Mouse (Mus musculus) small intestine, adult 2 months (tissue): ENCODE measurements around the gene Xrcc5. TPM values are rescaled to one million over a fixed set of nuclear protein-coding genes. Genes with fewer than 3 reads are reported as not detected.
A peak's percentile ranks its signal among the peaks of the same experiment; 100 is the strongest.

Experiments used
- H3K27ac ChIP-seq: fragments of 200-500 bp; 2 replicates; pipeline ENCODE4 v1.5.1; 2012; ENCODE audit warnings: low read depth, low read length, control low read depth, inconsistent platforms; ENCODE audit not compliant: insufficient read depth
- H3K27me3 ChIP-seq: fragments of 200-500 bp; 2 replicates; pipeline ENCODE4 v1.6.1; 2012; ENCODE audit warnings: mild to moderate bottlenecking, moderate library complexity, low read length, inconsistent platforms; ENCODE audit not compliant: control insufficient read depth, insufficient read depth
- H3K36me3 ChIP-seq: fragments of 200-500 bp; 2 replicates; pipeline ENCODE4 v1.6.1; 2012; ENCODE audit warnings: mild to moderate bottlenecking, low read length, control low read depth, inconsistent platforms; ENCODE audit not compliant: control insufficient read depth, insufficient read depth
- H3K4me1 ChIP-seq: fragments of 200-500 bp; 2 replicates; pipeline ENCODE4 v1.6.1; 2012; ENCODE audit warnings: low read length, inconsistent platforms, mixed read lengths; ENCODE audit not compliant: control insufficient read depth, insufficient read depth, insufficient read length
- H3K4me3 ChIP-seq: fragments of 200-500 bp; 2 replicates; pipeline ENCODE4 v1.5.1; 2012; ENCODE audit warnings: low read depth, mild to moderate bottlenecking, control low read depth, inconsistent platforms, low read length, moderate library complexity
- CTCF ChIP-seq: fragments of 200-500 bp; IDR thresholded peaks from 2 replicates; pipeline ENCODE4 v1.5.1; 2012; ENCODE audit warnings: low read depth, mild to moderate bottlenecking, control low read depth, inconsistent platforms, low read length, moderate library complexity, mixed read lengths; ENCODE audit not compliant: insufficient replicate concordance, insufficient read length; ENCODE audit errors: extremely low read depth
- POLR2A ChIP-seq: fragments of 200-500 bp; IDR thresholded peaks from 2 replicates; pipeline ENCODE4 v1.6.1; 2012; ENCODE audit warnings: low read depth, mild to moderate bottlenecking, control low read depth, inconsistent platforms, low read length, moderate library complexity
- WGBS: fragments of 180-500 bp; shearing (Covaris S2); methylation state at CpG from one replicate; pipeline ENCODE4 v1.1.7; 2018; 5-methylcytosine and 5-hydroxymethylcytosine counted together
- polyA plus RNA-seq: library from polyadenylated mRNA; depleted of rRNA; stranded (reverse); fragments of >200 nt; gene quantifications from 2 replicates; pipeline ENCODE4 v1.2.3, GENCODE M21; 2012

Xrcc5 gene
- polyA plus RNA-seq, 1 experiment, result 0.57 TPM

DNA sequence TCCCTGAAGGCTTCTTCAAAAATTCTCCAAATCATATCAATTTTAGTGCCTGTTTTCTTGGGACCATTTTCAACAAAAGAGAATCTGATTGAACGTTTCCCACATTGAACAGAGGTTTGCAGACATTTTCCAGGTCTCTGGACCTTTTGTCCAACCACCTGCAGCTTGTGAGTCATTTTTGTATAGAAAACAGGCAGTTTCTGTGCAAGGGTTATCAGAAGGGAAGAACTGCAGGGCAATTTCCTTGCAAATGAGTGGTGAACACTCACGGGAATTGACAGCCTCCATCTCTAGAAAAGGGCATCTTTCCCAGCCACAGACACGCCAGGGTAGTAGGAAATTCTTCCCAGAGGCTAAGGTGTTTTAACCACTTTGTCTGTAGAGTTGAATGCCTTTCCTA is 980 bp upstream of the Xrcc5 start:
- H3K27ac ChIP-seq, result no peak overlapping the region
- H3K4me3 ChIP-seq, result no peak overlapping the region
- TF ChIP-seq CTCF (no peak), POLR2A (no peak)
- no peaks in the 10 kb centered on the region for H3K27me3 ChIP-seq
- 66% methylated on average over 3 of the region's 3 CpGs for WGBS
- no peaks in the 10 kb centered on the region for H3K36me3 ChIP-seq
- H3K4me1 ChIP-seq, result peaks cover 2% of the 10 kb centered on the region; the same call in 1 of the 2 replicates

DNA sequence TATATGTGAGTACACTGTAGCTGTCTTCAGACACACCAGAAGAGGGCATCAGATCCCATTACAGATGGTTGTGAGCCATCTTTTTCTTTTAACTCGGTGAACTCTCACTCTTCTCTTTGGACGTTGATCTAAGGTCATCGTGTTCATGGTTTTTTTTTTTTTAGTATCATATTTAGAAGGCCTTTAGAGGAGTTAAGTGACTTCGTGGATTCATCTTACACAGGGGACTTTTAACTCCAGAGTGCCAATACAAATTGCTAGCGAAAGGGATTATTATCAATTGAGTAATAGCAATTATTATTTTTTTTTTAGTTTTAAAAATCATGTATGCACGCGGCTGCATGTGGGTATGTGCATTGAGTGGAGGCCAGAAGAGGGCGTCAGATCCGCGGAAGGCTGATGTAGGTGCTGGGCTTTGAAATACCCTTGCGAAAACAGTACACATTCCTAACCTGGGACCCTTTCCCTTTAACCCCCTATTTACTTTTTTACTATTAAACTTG is 491 bp upstream of the Xrcc5 start:
- peaks cover 2% of the 10 kb centered on the region; the same call in 1 of the 2 replicates for H3K4me1 ChIP-seq
- H3K27ac ChIP-seq, result no peak overlapping the region
- TF ChIP-seq CTCF, result peak; percentile 66; the same call in 1 of the 2 replicates
- no peak for TF ChIP-seq POLR2A
- WGBS, result 2% methylated on average over 11 of the region's 11 CpGs
- H3K27me3 ChIP-seq, result no peaks in the 10 kb centered on the region
- H3K36me3 ChIP-seq, result no peaks in the 10 kb centered on the region
- peak overlapping the region; percentile 77; the same call in 1 of the 2 replicates for H3K4me3 ChIP-seq

DNA sequence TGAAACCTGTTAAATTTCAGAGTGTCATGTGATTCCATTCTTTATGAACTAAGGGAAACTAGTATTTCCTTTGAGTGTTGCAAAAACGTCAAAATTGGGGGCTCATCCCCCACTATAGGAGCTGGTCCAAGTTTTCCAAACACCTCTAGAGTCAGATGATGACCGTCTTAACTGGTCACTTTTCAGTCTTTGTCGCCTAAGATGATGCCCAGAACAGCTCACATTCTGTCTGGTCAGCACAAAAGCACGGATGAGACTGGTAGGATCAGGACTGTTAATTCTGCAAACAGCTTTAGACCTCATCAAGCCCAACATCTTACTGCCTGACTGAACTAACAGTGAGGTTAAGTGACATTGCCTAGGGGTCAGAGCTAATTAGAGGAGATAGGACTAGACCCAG is 1.7 kb downstream of the Xrcc5 start:
- H3K27ac ChIP-seq, result no peak overlapping the region
- 76% methylated on average over 4 of the region's 4 CpGs for WGBS
- H3K27me3 ChIP-seq, result no peaks in the 10 kb centered on the region
- TF ChIP-seq POLR2A (no peak), CTCF (no peak)
- peaks cover 2% of the 10 kb centered on the region; the same call in 1 of the 2 replicates for H3K4me1 ChIP-seq
- H3K4me3 ChIP-seq, result no peak overlapping the region
- no peaks in the 10 kb centered on the region for H3K36me3 ChIP-seq

DNA sequence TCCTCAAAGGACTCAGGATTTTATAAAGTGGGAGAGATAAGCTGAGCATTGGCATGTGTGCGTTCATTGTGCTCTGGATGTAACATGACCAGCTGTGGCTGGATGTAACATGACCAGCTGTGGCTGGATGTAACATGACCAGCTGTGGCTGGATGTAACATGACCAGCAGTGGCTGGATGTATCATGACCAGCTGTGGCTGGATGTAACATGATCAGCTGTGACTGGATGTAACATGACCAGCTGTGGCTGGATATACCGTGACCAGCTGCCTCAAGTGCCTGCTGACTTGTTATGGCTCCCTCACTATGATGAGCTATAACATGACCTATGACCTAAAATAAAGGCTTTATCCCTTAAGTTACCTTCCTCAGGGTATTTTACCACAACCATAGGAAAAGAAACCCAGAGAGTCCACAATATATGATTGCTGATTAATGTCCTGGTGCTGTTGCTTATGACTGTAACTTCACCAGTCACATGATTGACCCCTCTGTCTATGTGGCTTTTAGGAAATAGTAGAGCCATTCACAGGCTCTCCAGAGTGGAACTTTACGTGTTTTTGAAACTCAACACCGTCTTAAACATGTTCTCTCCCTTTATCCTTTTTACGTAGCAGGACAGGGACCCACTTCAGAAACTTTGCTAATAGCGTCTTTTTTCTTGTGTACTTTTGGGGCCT is 2.7 kb downstream of the Xrcc5 start:
- 87% methylated on average over 6 of the region's 6 CpGs for WGBS
- H3K4me1 ChIP-seq, result 0 out of 2 replicates have a peak, but pooled peaks cover 2% of the 10 kb centered on the region

DNA sequence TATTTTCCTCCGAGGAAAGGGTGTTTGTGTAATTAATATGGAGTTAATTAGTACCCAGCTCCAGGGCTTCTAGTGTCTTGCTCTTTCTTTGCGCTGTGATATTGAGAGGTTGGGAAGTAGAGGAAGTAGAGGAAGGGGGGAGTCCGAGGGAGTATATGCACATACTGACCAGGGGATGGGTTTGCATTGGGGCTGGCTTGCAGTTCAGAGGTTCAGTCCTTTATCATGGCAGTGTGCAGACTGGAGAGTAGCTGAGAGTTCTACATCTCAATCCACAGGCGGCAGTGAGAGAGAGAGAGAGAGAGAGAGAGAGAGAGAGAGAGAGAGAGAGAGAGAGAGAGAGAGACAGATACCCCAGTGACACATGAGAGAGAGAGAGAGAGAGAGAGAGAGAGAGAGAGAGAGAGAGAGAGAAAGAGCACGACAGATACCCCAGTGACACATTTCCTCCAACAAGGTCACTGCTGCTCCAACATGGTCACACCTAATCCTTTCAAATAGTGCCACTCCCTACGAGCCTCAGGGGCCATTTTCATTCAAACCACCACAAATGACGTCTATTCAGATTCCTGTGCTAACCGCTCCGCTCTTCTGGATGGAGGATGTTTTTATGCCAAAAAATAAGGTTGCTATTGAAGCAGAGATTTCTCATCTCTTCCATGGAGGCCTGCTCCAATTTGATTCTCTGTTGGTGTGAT is 5.6 kb downstream of the Xrcc5 start:
- Histone ChIP-seq H3K4me3 (no peak overlapping the region), H3K4me1 (no peaks in the 10 kb centered on the region), H3K36me3 (no peaks in the 10 kb centered on the region; the same call in 1 of the 2 replicates), H3K27me3 (no peaks in the 10 kb centered on the region), H3K27ac (no peak overlapping the region)
- WGBS, result 86% methylated on average over 9 of the region's 9 CpGs
- TF ChIP-seq CTCF, result no peak
- no peak for TF ChIP-seq POLR2A

More for the DNA sequence above, 2.7 kb downstream of the Xrcc5 start:
- no peak overlapping the region for H3K4me3 ChIP-seq
- H3K27ac ChIP-seq, result no peak overlapping the region
- TF ChIP-seq CTCF (no peak), POLR2A (no peak)
- no peaks in the 10 kb centered on the region for H3K27me3 ChIP-seq
- H3K36me3 ChIP-seq, result no peaks in the 10 kb centered on the region

DNA sequence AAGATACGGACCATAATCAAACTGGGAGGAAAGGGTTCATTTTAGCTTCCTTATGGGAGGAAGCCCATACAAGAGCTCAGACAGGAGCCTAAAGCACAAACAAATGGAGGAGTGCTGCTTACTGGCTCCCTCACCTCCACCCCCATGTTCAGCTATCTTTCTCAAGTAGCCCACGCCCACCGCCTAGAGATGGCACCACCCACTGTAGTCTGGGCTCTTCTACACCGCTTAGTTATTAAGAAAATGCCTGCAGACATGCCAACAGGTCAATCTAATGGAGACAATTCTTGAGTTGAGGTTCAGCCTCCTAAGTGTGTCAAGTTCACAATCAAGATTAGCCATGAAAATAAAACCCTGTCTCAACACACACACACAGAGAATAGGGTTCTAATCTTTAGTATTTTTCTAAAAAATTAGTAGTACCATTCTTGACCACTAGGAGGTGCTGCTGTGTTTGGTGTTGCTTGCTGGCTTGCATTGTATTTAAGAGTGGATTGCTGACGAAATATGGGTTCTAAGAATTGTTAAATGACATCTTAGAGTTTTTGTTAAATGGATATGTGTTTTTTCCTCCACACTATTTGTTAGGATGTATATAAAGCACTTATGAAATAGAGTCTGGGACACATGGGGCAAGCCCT is 6.3 kb downstream of the Xrcc5 start:
- 74% methylated on average over 5 of the region's 5 CpGs for WGBS
- Histone ChIP-seq H3K27me3 (no peaks in the 10 kb centered on the region), H3K27ac (no peak overlapping the region), H3K36me3 (no peaks in the 10 kb centered on the region; the same call in 1 of the 2 replicates), H3K4me1 (no peaks in the 10 kb centered on the region), H3K4me3 (no peak overlapping the region)
- TF ChIP-seq POLR2A (no peak), CTCF (no peak)

DNA sequence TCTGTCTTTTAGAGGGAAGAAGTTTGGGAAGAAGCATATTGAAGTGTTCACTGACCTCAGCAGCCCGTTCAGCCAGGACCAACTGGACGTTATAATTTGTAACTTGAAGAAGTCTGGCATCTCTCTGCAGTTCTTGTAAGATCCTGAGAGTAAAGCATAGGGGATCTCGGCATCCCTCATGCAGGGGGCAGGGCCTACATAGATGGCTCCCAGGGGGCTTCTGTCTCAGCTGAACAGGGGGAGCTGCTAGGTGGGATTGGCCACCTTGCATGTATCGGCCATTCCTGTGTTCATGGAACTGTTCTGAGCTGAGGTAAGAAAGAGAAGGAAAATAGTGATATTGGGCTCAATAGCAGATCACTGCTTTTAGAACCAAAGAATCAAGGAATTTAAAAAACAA is 8.2 kb downstream of the Xrcc5 start:
- TF ChIP-seq POLR2A (no peak), CTCF (no peak)
- H3K4me3 ChIP-seq, result no peak overlapping the region
- H3K36me3 ChIP-seq, result no peaks in the 10 kb centered on the region; the same call in 1 of the 2 replicates
- H3K4me1 ChIP-seq, result no peaks in the 10 kb centered on the region
- no peak overlapping the region for H3K27ac ChIP-seq
- WGBS, result 94% methylated on average over 4 of the region's 4 CpGs
- H3K27me3 ChIP-seq, result no peaks in the 10 kb centered on the region
